Mouse (Mus musculus): ENCODE data around the gene Acot9. TPM values are rescaled to one million over a fixed set of nuclear protein-coding genes. Genes with fewer than 3 reads are reported as not detected.

Gene Acot9
- polyA plus RNA-seq (2012; fragmentation: generic; extraction: Trizol): 75.9 TPM

GRCm38 (mm10) chrX:155262235-155262914, at the start of gene Acot9:
TSS of gene Acot9 (plus strand) at chrX:155262443.
- H3K36me3 ChIP-seq (ENCODE audit: control insufficient read depth, insufficient read depth): no peaks in the 10 kb centered on the region
- TF ChIP-seq MYOD1 (IDR thresholded peaks at IDR 0.05; ENCODE audit: control insufficient read depth in 1 of 3, insufficient read length in 2 of 3, low read depth in 2 of 3) (no peak), POLR2A (IDR thresholded peaks at IDR 0.05; ENCODE audit: insufficient read length, low read depth) (peak; percentile 83), MYOG (IDR thresholded peaks at IDR 0.05; ENCODE audit: control insufficient read depth in 1 of 3, insufficient read depth in 1 of 3, insufficient read length in 2 of 3, low read depth in 2 of 3) (peak in 2 of 3 experiments; percentile 3 to 41), REST (IDR thresholded peaks at IDR 0.05; ENCODE audit: insufficient read depth, insufficient read length) (no peak), POLR2AphosphoS2 (IDR thresholded peaks at IDR 0.05; ENCODE audit: insufficient read length, low read depth) (peak; percentile 87)
- peak within 1 kb of the TSS; percentile 37 for H3K4me3 ChIP-seq
- no peaks in the 10 kb centered on the region for H3K27me3 ChIP-seq (ENCODE audit: control insufficient read depth, insufficient read depth, insufficient read length)
- H3K79me2 ChIP-seq (ENCODE audit: control insufficient read depth, insufficient read depth): peaks cover 42% of the 10 kb centered on the region
- peak within 1 kb of the TSS; percentile 72 for H3K4me2 ChIP-seq (ENCODE audit: low read depth)
- H3ac ChIP-seq (ENCODE audit: control insufficient read depth, insufficient read length): peak within 1 kb of the TSS; percentile 2

- Histone ChIP-seq H3K4me3 (peak overlapping the region; percentile 93), H3K4me2 (ENCODE audit: low read depth) (peak overlapping the region; percentile 62), H3K27me3 (ENCODE audit: control insufficient read depth, insufficient read depth, insufficient read length) (no peaks in the 10 kb centered on the region), H3K36me3 (ENCODE audit: control insufficient read depth, insufficient read depth) (peaks cover 16% of the 10 kb centered on the region), H3ac (ENCODE audit: control insufficient read depth, insufficient read length) (no peak overlapping the region), H3K79me2 (ENCODE audit: control insufficient read depth, insufficient read depth) (peaks cover 22% of the 10 kb centered on the region)
- TF ChIP-seq MYOG (IDR thresholded peaks at IDR 0.05; ENCODE audit: control insufficient read depth in 1 of 3, insufficient read depth in 1 of 3, insufficient read length in 2 of 3, low read depth in 2 of 3): no peak
Measured at GRCm38 (mm10) chrX:155214291-155215136, 47.7 kb upstream of the Acot9 start.

GRCm38 (mm10) chrX:155215501-155216248, 46.6 kb upstream of the Acot9 start:
- Histone ChIP-seq H3K79me2 (ENCODE audit: control insufficient read depth, insufficient read depth) (peaks cover 22% of the 10 kb centered on the region), H3K36me3 (ENCODE audit: control insufficient read depth, insufficient read depth) (peaks cover 16% of the 10 kb centered on the region), H3K4me3 (peak overlapping the region; percentile 93), H3K4me2 (ENCODE audit: low read depth) (peak overlapping the region; percentile 62), H3K27me3 (ENCODE audit: control insufficient read depth, insufficient read depth, insufficient read length) (no peaks in the 10 kb centered on the region), H3ac (ENCODE audit: control insufficient read depth, insufficient read length) (peak overlapping the region; percentile 71)
- TF ChIP-seq MYOG (IDR thresholded peaks at IDR 0.05; ENCODE audit: control insufficient read depth in 1 of 3, insufficient read depth in 1 of 3, insufficient read length in 2 of 3, low read depth in 2 of 3): no peak
- TF ChIP-seq TCF12 (IDR thresholded peaks at IDR 0.05; ENCODE audit: insufficient read depth, poor library complexity, severe bottlenecking): no peak
- TF ChIP-seq E2F4 (IDR thresholded peaks at IDR 0.05; ENCODE audit: insufficient read depth): no peak
- TF ChIP-seq SRF (IDR thresholded peaks at IDR 0.05; ENCODE audit: control insufficient read depth, insufficient read length, low read depth): no peak
- peak; percentile 74 for TF ChIP-seq POLR2AphosphoS2 (IDR thresholded peaks at IDR 0.05; ENCODE audit: insufficient read length, low read depth)
- TF ChIP-seq MYOD1 (IDR thresholded peaks at IDR 0.05; ENCODE audit: control insufficient read depth in 1 of 3, insufficient read length in 2 of 3, low read depth in 2 of 3): no peak
- TF ChIP-seq USF1 (IDR thresholded peaks at IDR 0.05; ENCODE audit: low read depth): no peak
- no peak for TF ChIP-seq MAX (IDR thresholded peaks at IDR 0.05; ENCODE audit: low read depth)
- TF ChIP-seq REST (IDR thresholded peaks at IDR 0.05; ENCODE audit: insufficient read depth, insufficient read length): no peak
- TF ChIP-seq POLR2A (IDR thresholded peaks at IDR 0.05; ENCODE audit: insufficient read length, low read depth): peak; percentile 58
- no peak for TF ChIP-seq TCF3 (IDR thresholded peaks at IDR 0.05; ENCODE audit: insufficient read length, low read depth)
- no peak for TF ChIP-seq CEBPB (IDR thresholded peaks at IDR 0.05; ENCODE audit: insufficient read depth, poor library complexity, severe bottlenecking)

GRCm38 (mm10) chrX:155216271-155216670, 46.0 kb upstream of the Acot9 start, which contains the start of gene Sat1:
TSS of gene Sat1 (minus strand) at chrX:155216449.
- Histone ChIP-seq H3K79me2 (ENCODE audit: control insufficient read depth, insufficient read depth) (peaks cover 22% of the 10 kb centered on the region), H3K27me3 (ENCODE audit: control insufficient read depth, insufficient read depth, insufficient read length) (no peaks in the 10 kb centered on the region), H3ac (ENCODE audit: control insufficient read depth, insufficient read length) (peak within 1 kb of the TSS; percentile 71), H3K4me2 (ENCODE audit: low read depth) (peak within 1 kb of the TSS; percentile 62), H3K36me3 (ENCODE audit: control insufficient read depth, insufficient read depth) (peaks cover 16% of the 10 kb centered on the region), H3K4me3 (peak within 1 kb of the TSS; percentile 93)
- TF ChIP-seq POLR2AphosphoS2 (IDR thresholded peaks at IDR 0.05; ENCODE audit: insufficient read length, low read depth): peak; percentile 49
- TF ChIP-seq E2F4 (IDR thresholded peaks at IDR 0.05; ENCODE audit: insufficient read depth): no peak
- peak; percentile 52 for TF ChIP-seq POLR2A (IDR thresholded peaks at IDR 0.05; ENCODE audit: insufficient read length, low read depth)
- TF ChIP-seq MYOD1 (IDR thresholded peaks at IDR 0.05; ENCODE audit: control insufficient read depth in 1 of 3, insufficient read length in 2 of 3, low read depth in 2 of 3): no peak
- TF ChIP-seq MYOG (IDR thresholded peaks at IDR 0.05; ENCODE audit: control insufficient read depth in 1 of 3, insufficient read depth in 1 of 3, insufficient read length in 2 of 3, low read depth in 2 of 3): peak in 1 of 3 experiments; percentile 17
- TF ChIP-seq TCF3 (IDR thresholded peaks at IDR 0.05; ENCODE audit: insufficient read length, low read depth): no peak
- TF ChIP-seq USF1 (IDR thresholded peaks at IDR 0.05; ENCODE audit: low read depth): no peak
- no peak for TF ChIP-seq SRF (IDR thresholded peaks at IDR 0.05; ENCODE audit: control insufficient read depth, insufficient read length, low read depth)
- TF ChIP-seq REST (IDR thresholded peaks at IDR 0.05; ENCODE audit: insufficient read depth, insufficient read length): no peak

Measured in myocyte (in vitro differentiated cells).